Mouse (Mus musculus): ENCODE measurements around the gene Msi2. TPM values are rescaled to one million over a fixed set of nuclear protein-coding genes. Genes with fewer than 3 reads are reported as not detected.

The Msi2 gene
- total and polyA plus RNA-seq, 3 experiments: 36.5 to 197 (median 144) TPM

GRCm38 (mm10) chr11:88313512-88313911 lies 404.8 kb downstream of the Msi2 start:
- no peak for TF ChIP-seq GATA1 (IDR thresholded peaks at IDR 0.05; ENCODE audit: borderline replicate concordance, low read length)
- TF ChIP-seq TAL1 (conservative IDR thresholded peaks at IDR 0.05; ENCODE audit: low read depth, low read length): no peak
- TF ChIP-seq GATA2 (IDR thresholded peaks at IDR 0.05; ENCODE audit: borderline replicate concordance, low read depth, low read length): no peak
- Histone ChIP-seq H3K4me3 (ENCODE audit: low read depth, low read length) (no peak overlapping the region), H3K36me3 (replicated peaks) (no peaks in the 10 kb centered on the region), H3K27me3 (ENCODE audit: insufficient read depth, low read length) (peaks cover 51% of the 10 kb centered on the region), H3K4me1 (ENCODE audit: insufficient read depth, low read depth, low read length) (no peaks in the 10 kb centered on the region), H3K9me3 (replicated peaks) (no peaks in the 10 kb centered on the region)
- ATAC-seq (ENCODE audit: extremely low read depth, insufficient number of reproducible peaks, low FRiP score, poor library complexity, severe bottlenecking) (no peak), DNase-seq (ENCODE audit: low spot score) (no peak)

GRCm38 (mm10) chr11:88311606-88312005 lies 406.7 kb downstream of the Msi2 start:
- H3K27me3 ChIP-seq (ENCODE audit: insufficient read depth, low read length): peaks cover 58% of the 10 kb centered on the region
- ATAC-seq (ENCODE audit: extremely low read depth, insufficient number of reproducible peaks, low FRiP score, poor library complexity, severe bottlenecking) (no peak), DNase-seq (ENCODE audit: low spot score) (no peak)
- H3K36me3 ChIP-seq (replicated peaks): no peaks in the 10 kb centered on the region
- peaks cover 2% of the 10 kb centered on the region; the same call in 1 of the 2 replicates for H3K4me1 ChIP-seq (ENCODE audit: insufficient read depth, low read depth, low read length)
- H3K4me3 ChIP-seq (ENCODE audit: low read depth, low read length): no peak overlapping the region
- TF ChIP-seq POLR2AphosphoS5 (IDR thresholded peaks at IDR 0.05; ENCODE audit: insufficient replicate concordance, low read depth, low read length): no peak
- no peak for TF ChIP-seq GATA1 (IDR thresholded peaks at IDR 0.05; ENCODE audit: borderline replicate concordance, low read length)
- TF ChIP-seq GATA2 (IDR thresholded peaks at IDR 0.05; ENCODE audit: borderline replicate concordance, low read depth, low read length): no peak
- TF ChIP-seq CTCF (IDR thresholded peaks at IDR 0.05; ENCODE audit: low read depth, low read length): no peak
- no peak for TF ChIP-seq TAL1 (conservative IDR thresholded peaks at IDR 0.05; ENCODE audit: low read depth, low read length)
- no peaks in the 10 kb centered on the region for H3K9me3 ChIP-seq (replicated peaks)

DNA sequence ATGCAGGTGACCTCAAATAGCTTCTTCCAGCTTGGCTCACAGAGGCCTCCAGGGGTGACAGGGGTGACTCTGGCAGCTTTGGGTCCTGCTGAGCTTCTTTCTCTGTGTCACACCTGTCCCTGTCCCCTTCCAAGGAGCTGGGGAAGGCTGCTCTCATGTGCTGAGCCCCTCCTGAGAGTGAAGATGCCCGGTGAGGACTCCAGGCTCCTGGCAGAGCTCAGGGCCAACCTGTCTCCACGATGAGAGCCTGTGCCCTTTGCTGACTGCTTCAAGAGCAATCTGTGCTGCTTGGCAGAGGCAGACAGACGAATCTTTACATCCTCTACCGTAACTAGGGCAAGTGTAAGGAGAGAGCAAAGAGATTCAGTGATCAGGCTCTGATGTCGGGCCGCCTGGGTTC lies 407.5 kb downstream of the Msi2 start:
- ATAC-seq (ENCODE audit: extremely low read depth, insufficient number of reproducible peaks, low FRiP score, poor library complexity, severe bottlenecking) (no peak), DNase-seq (ENCODE audit: low spot score) (no peak)
- peaks cover 2% of the 10 kb centered on the region; the same call in 1 of the 2 replicates for H3K4me1 ChIP-seq (ENCODE audit: insufficient read depth, low read depth, low read length)
- H3K27me3 ChIP-seq (ENCODE audit: insufficient read depth, low read length): peaks cover 62% of the 10 kb centered on the region
- H3K36me3 ChIP-seq (replicated peaks): no peaks in the 10 kb centered on the region
- H3K9me3 ChIP-seq (replicated peaks): no peaks in the 10 kb centered on the region
- TF ChIP-seq TAL1 (conservative IDR thresholded peaks at IDR 0.05; ENCODE audit: low read depth, low read length) (no peak), GATA1 (IDR thresholded peaks at IDR 0.05; ENCODE audit: borderline replicate concordance, low read length) (no peak), CTCF (IDR thresholded peaks at IDR 0.05; ENCODE audit: low read depth, low read length) (no peak), POLR2AphosphoS5 (IDR thresholded peaks at IDR 0.05; ENCODE audit: insufficient replicate concordance, low read depth, low read length) (no peak), GATA2 (IDR thresholded peaks at IDR 0.05; ENCODE audit: borderline replicate concordance, low read depth, low read length) (no peak)
- H3K4me3 ChIP-seq (ENCODE audit: low read depth, low read length): no peak overlapping the region

DNA sequence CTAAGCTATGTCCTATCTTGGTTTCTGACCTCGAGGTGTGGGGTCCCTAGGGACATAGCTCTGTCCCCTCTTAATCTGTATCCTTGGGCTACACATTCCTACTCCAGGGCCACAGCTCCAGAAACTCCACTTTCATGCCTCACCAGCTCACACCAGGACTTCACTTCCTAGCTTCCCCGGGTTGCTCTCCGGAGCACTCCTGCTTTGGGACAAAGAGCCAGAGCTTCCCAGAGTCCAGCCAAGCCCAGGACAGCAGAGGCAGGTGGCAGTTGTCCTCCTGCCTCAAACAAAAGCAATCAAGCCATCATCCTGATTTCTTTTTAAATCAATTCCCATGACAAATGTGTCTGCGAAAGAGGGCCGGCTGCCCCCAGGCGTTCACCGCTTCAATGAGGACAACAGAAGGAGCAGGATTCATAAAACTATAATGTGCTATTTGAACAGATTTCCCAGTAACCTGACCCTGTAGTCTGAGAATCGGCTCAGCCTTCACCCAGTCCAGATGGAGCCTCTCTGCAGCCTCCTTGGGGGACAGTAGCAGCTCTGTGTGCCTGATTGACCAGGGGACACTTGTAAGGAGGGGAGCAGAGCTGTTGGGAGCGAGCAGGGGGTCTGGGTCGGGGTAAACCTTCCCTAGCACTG lies 409.1 kb downstream of the Msi2 start:
- TF ChIP-seq POLR2AphosphoS5 (IDR thresholded peaks at IDR 0.05; ENCODE audit: insufficient replicate concordance, low read depth, low read length) (no peak), GATA2 (IDR thresholded peaks at IDR 0.05; ENCODE audit: borderline replicate concordance, low read depth, low read length) (no peak), TAL1 (conservative IDR thresholded peaks at IDR 0.05; ENCODE audit: low read depth, low read length) (no peak), CTCF (IDR thresholded peaks at IDR 0.05; ENCODE audit: low read depth, low read length) (no peak), GATA1 (IDR thresholded peaks at IDR 0.05; ENCODE audit: borderline replicate concordance, low read length) (no peak)
- H3K4me1 ChIP-seq (ENCODE audit: insufficient read depth, low read depth, low read length): peaks cover 2% of the 10 kb centered on the region; the same call in 1 of the 2 replicates
- H3K36me3 ChIP-seq (replicated peaks): no peaks in the 10 kb centered on the region
- H3K4me3 ChIP-seq (ENCODE audit: low read depth, low read length): no peak overlapping the region
- H3K9me3 ChIP-seq (replicated peaks): no peaks in the 10 kb centered on the region
- H3K27me3 ChIP-seq (ENCODE audit: insufficient read depth, low read length): peaks cover 61% of the 10 kb centered on the region
- ATAC-seq (ENCODE audit: extremely low read depth, insufficient number of reproducible peaks, low FRiP score, poor library complexity, severe bottlenecking) (no peak), DNase-seq (ENCODE audit: low spot score) (no peak)

DNA sequence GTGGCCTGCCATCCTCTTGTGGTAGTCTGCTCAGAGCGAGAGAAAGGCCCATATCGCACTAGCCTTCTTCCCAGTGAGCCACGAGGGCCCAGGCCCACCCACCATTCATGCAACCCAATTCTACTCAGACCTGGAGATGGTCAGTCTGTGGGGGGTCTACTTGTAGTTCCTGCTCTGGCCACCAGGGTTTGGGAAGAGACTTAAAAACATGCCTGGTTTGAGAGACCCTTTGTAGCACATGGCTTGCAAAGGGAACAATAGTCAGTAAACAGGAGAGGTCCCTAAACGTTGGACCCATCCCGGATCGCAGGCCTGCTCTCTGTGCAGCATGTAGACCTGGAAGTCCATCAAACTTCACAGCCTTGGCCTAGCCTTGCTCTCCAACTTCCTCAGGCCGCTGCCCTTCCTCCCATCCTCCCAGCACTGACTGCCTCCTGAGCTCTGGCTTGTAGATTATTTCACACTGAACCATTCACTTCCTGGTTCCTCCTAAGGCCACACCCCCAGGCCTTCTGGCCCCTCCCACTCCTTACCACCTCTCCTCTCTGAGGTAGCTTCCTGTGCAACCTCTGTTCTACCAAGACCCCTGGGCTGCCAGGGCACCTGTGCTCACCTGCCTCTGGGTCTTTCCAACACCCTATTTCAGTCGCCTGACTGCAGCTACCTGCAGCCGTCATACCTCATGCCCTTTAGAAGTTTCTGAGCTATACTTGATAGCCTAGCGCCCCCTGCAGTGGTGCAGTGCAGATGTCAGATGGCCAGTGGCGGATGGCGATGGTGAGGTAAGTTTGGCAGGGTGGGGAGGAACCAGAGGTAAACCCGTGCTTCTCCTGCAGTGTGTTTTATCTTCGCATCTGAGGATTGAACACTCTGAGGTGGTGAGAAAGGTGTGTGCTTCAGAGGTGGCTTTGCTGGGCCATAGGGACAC lies 410.4 kb downstream of the Msi2 start:
- Histone ChIP-seq H3K4me3 (ENCODE audit: low read depth, low read length) (no peak overlapping the region), H3K27me3 (ENCODE audit: insufficient read depth, low read length) (peaks cover 54% of the 10 kb centered on the region), H3K36me3 (replicated peaks) (no peaks in the 10 kb centered on the region), H3K9me3 (replicated peaks) (no peaks in the 10 kb centered on the region), H3K4me1 (ENCODE audit: insufficient read depth, low read depth, low read length) (peaks cover 2% of the 10 kb centered on the region; the same call in 1 of the 2 replicates)
- no peak for ATAC-seq (ENCODE audit: extremely low read depth, insufficient number of reproducible peaks, low FRiP score, poor library complexity, severe bottlenecking)
- no peak for TF ChIP-seq TAL1 (conservative IDR thresholded peaks at IDR 0.05; ENCODE audit: low read depth, low read length)
- peak; percentile 33; the same call in 1 of the 2 replicates for TF ChIP-seq CTCF (IDR thresholded peaks at IDR 0.05; ENCODE audit: low read depth, low read length)
- no peak for TF ChIP-seq GATA1 (IDR thresholded peaks at IDR 0.05; ENCODE audit: borderline replicate concordance, low read length)
- no peak for TF ChIP-seq GATA2 (IDR thresholded peaks at IDR 0.05; ENCODE audit: borderline replicate concordance, low read depth, low read length)
- no peak for TF ChIP-seq POLR2AphosphoS5 (IDR thresholded peaks at IDR 0.05; ENCODE audit: insufficient replicate concordance, low read depth, low read length)
- peak; percentile 20 for DNase-seq (ENCODE audit: low spot score)

- DNase-seq (ENCODE audit: low spot score) (no peak), ATAC-seq (ENCODE audit: extremely low read depth, insufficient number of reproducible peaks, low FRiP score, poor library complexity, severe bottlenecking) (no peak)
- Histone ChIP-seq H3K36me3 (replicated peaks) (no peaks in the 10 kb centered on the region), H3K9me3 (replicated peaks) (no peaks in the 10 kb centered on the region), H3K27me3 (ENCODE audit: insufficient read depth, low read length) (peaks cover 47% of the 10 kb centered on the region), H3K4me3 (ENCODE audit: low read depth, low read length) (no peak overlapping the region), H3K4me1 (ENCODE audit: insufficient read depth, low read depth, low read length) (peaks cover 2% of the 10 kb centered on the region; the same call in 1 of the 2 replicates)
- TF ChIP-seq TAL1 (conservative IDR thresholded peaks at IDR 0.05; ENCODE audit: low read depth, low read length) (no peak), CTCF (IDR thresholded peaks at IDR 0.05; ENCODE audit: low read depth, low read length) (no peak), POLR2AphosphoS5 (IDR thresholded peaks at IDR 0.05; ENCODE audit: insufficient replicate concordance, low read depth, low read length) (no peak), GATA1 (IDR thresholded peaks at IDR 0.05; ENCODE audit: borderline replicate concordance, low read length) (no peak), GATA2 (IDR thresholded peaks at IDR 0.05; ENCODE audit: borderline replicate concordance, low read depth, low read length) (no peak)
Measured at GRCm38 (mm10) chr11:88305759-88306158, 412.6 kb downstream of the Msi2 start.
